Mouse (Mus musculus): ENCODE measurements around the gene Sema3b.

Sema3b gene

DNA sequence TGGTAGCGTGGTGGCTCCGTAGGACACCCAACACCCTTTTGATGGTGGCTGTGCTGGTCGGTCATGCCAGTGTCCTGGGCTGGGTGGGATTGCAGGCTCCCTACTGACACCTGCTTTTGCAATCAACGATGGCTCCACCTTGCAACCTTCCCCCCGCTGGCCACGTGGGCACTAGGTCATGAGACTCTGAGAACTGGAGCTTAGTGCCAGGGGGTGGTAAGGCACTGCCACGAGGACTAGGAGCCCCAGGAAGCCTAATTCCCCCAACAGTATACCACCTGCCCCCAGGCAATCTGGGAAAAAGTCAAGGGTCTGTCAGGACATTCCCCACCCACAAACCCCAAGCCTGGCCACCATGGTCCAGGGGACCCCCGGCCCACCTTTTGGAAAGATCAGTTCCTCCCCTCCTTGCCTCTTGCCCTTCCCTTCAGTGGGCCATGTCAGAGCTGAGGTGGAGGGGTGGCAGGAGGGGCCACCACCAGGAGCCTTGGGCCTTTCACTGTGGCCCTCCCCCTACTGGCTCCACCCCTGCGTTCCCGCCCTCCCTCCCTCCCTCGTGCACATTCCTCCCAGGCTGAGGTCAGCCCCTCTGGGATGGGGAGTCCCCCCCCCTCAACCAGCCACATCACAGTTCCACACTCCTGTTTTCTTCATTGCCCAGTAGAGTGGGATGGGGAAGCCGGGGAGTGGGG, at the start of gene Sema3b:
Gene Sema3b, minus strand, starts transcription at position 489 of the 692 bp plus-strand sequence.
- no peak for DNase-seq (ENCODE audit: low read depth, low spot score)

DNA sequence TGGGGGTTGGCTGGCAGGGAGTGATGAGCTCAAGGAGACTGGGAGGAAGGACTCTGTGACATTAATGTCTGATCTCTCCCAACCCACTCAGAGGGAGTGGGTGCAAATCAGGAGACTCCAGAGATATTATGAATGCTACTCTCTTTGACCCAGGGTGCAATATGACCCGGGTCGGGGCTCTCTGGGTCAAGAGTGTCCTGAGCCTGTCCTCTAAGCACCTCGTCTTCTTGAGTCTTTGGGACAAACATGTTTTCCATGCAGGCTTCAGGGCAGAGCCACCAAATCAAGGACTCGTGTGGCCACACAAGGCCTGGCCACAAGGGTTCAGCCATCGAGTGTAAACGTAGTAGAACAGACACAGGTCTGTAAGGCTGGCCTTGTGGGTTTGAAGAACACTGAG, 49.1 kb upstream of the Sema3b start:
- no peak for DNase-seq (ENCODE audit: low read depth, low spot score)

DNA sequence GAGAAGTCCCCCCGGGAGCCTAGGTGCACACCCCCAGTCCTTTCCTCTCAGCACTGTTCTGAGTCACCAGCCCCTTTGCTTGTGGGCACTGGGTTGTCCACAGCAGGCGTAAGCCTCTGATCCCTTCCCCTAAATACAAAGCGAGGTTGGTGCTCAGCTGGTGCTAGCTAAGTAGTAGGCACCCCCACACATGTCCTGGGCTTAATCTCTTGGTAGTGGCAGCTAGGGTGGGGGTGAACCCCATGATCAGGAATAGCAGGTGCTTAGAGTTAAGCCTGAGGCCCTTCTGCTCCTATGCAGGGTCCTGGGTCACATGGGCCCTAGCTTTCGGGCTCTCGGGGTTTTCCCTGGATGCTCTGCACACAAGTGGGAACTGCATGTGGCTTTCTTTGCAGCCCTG, 48.1 kb upstream of the Sema3b start:
- DNase-seq (ENCODE audit: low read depth, low spot score) = no peak

DNA sequence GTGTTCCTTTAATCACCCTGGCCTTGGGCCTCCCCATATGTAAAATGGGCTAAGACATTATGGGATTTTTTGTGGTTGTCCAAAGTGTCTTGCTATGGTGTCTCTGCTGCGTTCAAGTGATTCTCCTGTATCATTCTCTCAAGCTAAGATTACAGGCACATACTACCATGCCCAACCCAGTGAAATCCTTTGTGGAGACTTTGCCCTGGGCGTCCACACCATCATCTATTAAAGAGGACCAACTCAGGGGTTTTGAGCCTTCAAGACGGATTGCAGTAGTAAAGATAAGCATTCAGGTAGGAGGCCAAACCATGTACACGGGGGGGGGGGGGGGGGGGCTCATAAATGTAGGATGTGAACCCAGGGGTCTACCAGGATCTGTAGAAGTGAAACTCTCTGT, 45.6 kb upstream of the Sema3b start:
- DNase-seq (ENCODE audit: low read depth, low spot score) = no peak

DNA sequence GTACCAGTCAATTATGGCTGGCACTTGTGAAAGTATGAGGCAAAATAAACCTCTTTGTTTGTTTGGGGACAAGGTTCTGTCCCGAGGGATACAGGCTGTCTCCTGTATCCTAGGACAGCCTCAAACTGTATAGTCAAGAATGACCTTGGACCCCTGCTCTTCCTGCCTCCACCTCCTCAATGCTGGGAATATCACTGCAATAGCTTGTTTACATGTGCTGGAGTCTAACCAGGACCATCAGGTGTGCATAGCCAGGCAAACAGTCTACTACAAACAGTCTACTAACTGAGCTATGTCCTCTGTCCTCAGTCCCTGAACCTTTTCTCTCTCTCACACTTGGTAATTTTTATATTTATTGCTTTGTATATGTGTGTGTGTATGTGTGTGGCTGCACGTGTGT, 44.4 kb upstream of the Sema3b start:
- DNase-seq (ENCODE audit: low read depth, low spot score) = no peak

DNA sequence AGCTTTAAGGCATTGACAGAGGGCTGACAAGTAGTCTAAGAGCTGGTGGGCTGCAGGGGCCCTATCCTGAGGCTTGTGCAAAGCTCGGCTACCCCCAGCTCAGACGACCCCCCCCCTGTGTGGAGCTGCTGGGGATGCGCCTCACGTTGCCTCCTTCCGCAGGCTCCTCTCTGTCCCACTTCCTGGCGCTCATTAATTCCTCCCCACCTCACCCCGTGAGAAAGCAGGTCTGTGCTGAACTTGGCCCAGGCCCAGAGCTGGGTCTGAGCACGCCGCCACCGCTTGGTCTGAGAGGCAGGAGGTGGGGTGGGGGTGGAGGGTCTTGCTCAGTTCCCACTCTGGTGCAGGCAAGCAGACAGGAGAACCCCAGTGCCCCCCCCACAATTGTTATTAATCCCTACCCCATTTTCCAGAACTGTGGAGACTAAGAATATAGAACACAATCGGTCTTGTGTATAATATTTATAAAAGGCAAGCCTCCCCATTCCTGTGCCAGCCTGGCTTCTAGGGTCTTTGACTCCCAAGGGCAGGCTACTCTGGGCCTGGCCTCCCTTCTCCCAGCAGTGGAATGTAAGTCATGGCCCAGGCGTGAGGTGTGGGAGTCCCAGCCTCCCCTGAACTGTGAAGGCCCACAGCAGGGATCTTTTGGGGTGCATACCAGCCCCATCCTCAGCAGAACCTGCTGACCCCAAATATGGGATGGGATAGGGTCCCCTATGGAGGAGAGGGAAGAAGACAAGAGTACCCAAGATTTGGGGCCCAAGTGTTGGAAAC, 41.9 kb upstream of the Sema3b start:
- DNase-seq (ENCODE audit: low read depth, low spot score) = no peak

DNA sequence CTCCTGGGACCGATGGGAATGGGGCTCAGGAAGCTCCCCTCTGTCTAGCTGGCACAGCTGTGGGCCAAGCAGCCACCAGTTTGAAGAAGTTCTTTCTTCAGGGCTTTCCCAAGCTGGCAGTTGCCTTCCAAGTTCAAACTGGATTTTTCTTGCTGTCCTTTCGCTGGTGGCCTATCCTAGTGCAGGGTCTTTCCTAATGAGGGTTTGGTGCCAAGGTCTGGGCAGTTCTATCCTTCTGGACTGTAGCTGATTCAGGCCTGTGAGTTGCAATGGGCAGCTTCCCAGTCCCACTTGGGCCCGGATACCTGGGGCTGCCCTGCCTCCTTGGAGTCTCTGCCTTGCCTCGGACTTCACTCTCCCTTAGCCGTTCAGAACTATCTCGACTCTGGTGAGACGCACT, 41.2 kb upstream of the Sema3b start:
- no peak for DNase-seq (ENCODE audit: low read depth, low spot score)

DNA sequence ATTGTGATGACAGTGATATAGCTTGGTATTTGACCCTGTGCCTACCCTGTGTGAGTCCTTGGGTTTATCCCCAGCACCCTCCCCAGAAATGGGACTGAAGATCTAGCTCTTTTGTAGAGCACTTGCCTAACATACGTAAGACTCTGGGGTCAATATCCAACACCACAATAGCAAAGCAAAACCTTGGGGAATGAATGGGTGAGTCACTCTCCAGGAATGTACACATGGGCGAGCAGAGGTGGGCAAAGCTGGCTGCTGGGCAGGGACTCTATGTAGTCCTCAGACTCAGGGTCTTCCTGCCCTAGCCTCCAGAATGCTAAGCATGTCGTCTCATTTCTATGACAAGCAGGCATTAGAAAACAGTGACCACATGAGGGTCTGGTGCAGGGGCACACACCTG, 39.7 kb upstream of the Sema3b start:
- DNase-seq (ENCODE audit: low read depth, low spot score) = no peak

DNA sequence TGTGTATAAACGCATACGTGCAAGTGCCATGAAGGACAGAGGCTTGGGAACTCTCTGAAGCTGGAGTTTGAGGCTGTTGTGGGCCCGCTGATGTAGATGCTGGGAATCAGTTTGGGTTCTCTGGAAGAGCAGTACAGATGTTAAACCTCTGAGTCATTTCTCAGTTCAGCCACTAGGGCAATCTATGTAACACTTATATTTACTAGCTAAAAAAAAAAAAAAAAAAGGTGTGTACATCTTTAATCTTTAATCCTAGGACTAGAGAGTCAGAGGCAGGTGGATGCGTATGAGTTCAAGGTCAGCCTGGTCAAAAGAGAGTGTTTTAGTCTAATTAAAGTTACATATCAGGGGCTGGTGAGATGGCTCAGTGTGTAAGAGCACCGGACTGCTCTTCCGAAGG, 37.9 kb upstream of the Sema3b start:
- no peak for DNase-seq (ENCODE audit: low read depth, low spot score)

DNA sequence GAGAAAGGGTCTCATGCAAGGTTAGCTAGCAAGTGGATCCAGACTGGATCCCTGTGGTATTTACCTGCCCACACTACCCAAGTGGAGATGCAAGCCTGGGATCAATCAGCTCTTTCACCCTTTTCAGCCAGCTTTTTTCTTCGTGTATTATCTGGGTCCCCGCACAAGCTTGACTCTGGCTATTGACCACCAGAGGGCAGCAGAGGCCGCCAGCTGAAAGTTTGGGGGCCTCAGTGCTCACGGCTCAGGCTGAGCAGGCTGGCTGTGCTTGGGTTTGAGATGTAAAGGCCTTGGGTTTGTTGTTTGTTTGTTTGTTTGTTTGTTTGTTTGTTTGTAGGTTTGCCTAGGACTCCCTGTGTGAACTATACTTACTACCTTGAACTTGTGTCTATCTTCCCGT, 36.5 kb upstream of the Sema3b start:
- DNase-seq (ENCODE audit: low read depth, low spot score) = peak; percentile 89

DNA sequence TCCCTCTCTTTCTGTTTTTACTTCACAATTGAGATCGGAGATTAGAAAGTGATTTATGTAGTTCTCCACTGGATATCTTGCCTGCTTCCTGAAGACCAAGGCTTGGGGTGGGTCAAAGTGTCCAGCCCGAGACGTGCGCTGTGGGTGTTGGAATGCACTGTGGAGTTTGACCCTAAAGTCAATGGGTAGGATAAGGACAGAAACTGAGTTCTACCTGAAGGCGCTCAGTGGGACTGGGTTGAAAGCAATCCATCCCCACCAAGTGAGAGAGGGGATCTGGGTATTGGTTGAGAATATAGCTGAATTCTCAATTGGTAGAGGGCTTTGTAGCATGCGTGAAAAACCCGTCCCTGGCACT, 36.1 kb upstream of the Sema3b start:
- DNase-seq (ENCODE audit: low read depth, low spot score) = no peak

DNA sequence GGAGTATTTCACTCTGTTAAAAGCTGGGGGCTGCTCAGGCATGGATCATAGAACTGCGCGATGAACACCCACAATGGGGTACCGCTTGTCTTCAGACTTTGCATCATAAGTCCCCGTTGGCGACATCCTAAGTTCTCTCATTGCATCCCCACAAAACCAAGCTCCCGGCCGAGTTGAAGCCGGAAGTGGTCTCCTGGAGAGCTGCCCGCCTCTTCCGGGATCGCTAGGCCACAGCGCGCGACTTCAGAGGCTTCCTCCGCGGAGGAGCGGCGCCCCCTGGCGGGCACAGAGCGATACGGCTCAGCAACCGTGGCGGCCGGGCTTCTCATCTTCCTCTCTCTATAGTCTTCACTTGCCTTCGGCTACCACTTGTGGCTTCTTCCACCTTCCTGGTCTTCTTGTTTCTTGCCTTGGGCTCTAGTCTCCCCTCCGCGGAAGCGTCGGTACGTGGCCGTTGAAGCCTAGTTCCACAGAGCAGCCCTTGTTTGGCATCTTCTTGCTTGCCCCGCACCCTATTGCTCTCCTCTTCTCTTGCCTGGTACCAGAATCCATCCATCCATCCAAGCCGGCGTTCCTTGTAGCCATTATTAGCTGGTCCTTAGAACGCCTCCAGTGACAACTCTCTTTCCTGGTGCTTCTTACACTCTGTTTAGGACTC, 35.6 kb upstream of the Sema3b start:
- DNase-seq (ENCODE audit: low read depth, low spot score) = peak; percentile 94

DNA sequence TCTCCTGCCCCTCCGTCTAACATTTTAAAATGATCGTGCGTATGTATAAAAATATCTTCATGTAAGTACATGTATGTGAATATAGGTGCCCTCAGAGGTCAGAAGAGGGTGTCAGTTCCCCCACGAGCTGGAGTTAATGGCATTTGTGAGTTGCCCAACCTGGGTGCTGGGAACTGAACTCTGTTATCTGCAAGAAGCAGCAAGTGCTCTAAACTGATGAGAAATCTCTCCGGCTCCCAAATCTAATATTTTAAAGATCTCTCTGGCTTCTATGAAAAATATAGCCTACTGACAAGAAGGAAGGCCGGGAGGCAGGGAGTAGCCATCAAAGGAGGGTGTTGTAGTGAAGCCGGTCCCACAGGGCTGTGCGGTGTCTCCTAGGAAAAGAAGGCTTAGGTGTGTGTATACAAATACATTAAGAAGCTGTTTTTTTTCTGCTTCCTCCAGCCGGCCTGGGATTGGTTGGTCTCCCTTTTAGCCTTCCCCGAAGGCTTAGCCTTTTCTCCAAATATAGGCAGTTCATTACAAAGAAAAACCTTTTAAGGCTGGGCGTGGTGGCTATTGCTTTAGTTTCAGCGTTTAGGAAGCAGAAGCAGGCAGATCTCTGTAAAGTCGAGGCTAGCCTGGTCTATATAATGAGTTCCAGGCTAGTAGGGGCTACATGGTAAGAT, 34.6 kb upstream of the Sema3b start:
- DNase-seq (ENCODE audit: low read depth, low spot score) = no peak

DNA sequence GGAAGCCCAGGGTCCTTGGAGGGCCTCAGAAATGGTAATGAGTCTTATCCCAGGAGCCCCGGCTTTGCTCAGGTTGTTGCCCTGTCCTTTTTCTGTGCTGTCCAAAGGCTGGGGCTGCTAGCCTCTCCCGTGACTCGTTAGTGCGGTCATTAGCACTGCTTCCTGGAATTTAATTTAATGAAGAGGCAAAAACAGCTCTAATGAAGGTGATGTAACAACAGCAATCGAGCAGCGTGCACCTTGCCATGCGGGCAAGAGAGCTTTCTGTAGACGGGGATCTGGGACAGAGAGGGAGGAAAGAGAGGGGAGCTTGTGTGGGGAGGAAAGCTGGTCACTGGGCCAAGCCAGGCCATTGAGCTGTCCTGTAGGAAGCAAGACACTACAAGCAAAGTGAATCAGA, 32.6 kb upstream of the Sema3b start:
- no peak for DNase-seq (ENCODE audit: low read depth, low spot score)

DNA sequence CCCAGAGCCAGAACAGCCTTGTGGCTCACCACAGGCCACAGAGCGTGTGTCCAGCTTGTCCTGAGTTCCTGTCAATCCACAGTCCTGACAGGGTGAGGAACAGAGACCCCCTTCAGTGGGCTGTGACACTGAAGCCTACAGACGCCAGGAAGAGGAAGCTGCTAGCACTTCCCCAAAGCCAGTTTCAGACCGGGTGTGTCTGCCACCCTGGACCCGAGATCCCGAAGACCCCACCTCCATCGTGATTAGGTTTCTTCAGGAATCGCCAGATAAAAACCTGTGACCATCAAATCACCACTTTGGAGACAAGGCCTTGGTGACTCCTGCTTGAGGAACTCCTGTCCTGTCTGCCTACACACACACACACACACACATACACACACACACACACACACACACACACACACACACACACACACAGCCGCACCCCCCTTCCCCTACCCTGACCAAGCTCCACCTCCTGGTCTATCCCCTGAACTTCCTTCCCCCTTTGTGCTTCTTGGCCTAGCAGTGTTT, 31.3 kb upstream of the Sema3b start:
- no peak for DNase-seq (ENCODE audit: low read depth, low spot score)

DNA sequence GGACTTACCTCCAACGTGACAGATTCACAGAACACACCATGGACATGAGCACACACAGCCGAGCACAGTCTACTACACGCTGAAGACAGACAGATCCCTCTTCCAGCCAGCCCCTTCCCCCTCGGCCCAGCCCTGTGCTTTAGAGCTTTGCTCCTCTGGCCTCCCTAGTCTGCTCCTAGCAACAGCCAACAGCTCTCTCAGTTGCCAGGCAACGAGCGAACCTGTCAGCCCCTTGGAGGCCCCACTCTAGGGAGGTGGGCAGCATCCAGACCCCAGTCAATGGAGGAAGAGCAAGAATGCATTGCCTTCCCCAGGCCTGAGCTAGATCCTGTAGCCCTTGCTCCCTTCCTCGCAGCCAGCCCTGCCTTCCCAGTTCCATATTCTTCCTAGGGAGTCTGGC, 28.0 kb upstream of the Sema3b start:
- DNase-seq (ENCODE audit: low read depth, low spot score) = peak; percentile 80

DNA sequence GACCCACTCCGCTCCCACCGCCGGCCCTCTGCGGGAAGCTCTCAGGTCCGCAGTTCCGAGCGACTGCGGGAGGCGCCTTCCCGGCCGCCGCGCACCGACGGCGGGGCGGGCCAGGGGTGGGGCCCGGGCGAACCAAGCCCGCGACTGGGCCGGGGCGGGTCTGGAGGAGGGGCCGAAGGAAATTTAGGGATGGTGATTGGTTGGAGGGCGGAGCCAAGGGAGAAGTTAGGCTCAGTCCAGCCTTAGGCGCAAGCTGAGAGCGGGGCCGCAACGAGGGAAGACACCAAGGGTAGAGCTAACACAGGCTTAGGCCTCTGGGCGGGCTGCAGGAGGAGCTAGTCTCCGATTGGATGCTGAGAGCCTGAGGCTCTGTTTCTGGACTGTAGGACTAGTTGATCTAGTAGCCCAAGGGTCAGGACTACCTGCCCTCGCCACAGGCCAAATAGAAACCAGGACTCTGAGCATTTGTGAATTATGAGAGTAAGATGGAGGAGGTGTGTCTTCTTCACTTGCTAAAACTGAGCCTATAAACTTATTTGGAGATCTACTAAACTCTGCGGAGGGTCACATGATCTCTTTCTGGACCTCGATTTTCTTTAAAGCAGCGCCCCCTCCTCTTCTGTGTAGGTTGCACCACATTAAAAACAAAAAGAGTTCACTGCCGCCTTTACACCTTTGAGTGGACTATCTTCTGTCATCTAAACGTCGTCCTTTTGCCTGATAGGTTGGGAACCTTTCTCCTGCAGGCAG, 26.4 kb upstream of the Sema3b start, which contains the start of gene Gnai2:
Gene Gnai2, minus strand, starts transcription at position 89 of the 750 bp plus-strand sequence.
- DNase-seq (ENCODE audit: low read depth, low spot score) = peak; percentile 97

DNA sequence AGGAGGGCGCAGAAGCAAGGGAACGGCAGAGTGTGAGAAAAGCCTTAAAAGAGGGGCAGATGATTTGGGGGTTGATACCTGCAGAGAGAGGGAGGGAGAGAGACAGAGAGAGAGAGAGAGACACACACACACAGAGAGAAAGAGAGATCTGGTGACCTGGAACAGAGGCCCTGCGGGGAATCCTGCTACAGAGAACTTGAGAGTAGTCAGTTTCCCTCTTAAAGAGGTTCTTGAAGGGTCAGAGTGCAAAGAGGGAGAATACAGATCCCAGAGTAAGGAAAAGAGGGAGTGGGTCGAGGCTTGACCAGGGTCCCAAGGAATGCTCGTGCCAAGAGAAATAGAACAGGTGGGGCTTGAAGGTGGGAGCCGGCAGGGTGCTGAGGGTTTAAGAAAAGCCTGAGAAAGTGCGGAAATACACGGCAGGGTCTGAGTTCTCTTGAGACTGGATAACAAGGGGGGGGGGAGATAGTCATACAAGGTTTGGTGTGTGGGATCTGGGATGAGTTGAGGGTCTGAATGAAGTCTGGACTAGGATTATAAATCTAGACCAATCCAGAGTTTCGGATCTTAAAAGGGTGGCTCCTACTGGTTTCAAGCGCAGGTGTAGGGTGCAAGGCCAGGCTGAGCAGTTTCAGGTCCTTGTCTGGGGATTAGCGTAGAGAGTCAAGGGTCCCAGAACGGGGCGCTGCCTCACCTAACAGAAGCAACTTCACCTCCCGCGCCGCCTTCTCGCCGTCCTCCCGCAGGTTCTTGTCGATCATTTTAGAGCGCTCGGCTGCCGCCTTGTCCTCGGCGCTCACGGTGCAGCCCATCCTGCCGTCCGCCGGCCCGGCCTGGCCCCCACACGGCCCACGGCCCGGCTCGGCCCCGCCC, 25.6 kb upstream of the Sema3b start:
- no peak for DNase-seq (ENCODE audit: low read depth, low spot score)

DNA sequence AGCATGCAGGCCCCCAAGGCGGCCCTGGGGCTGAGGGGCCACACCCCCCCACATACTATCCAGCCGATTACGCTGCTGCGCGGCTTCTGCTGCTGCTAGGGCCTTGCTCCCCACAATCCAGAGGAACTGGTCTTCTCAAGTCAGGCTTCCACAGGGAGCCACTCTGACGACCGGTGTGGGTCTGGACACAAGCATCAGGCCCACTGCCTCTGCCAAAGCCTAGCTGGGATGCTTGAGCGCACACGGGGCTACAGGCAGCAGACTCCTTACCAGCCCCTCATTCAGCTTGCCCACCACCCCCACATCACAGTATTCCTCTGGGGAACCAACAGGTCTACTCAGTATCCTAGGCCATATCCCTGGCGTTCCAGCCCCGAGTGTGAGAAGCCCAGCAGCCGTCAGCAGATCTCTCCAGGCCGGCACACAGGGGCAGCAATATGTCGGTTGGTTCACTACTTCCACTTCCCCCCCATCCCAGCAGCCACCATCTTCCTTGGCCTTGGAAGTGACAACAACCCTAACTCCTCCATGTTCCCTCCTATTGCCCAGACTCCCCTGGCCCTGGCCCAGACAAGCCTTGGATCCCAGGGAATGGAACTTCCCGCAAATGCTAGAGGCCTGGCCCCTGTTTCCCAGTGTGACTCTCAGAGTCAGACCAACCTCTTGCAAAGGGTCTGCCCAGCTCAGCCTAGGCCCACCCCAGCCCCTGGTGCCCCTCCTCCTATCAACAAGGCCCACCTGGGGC, 24.8 kb upstream of the Sema3b start:
- no peak for DNase-seq (ENCODE audit: low read depth, low spot score)
